Mouse (Mus musculus): ENCODE data around the gene Etv6.

DNA sequence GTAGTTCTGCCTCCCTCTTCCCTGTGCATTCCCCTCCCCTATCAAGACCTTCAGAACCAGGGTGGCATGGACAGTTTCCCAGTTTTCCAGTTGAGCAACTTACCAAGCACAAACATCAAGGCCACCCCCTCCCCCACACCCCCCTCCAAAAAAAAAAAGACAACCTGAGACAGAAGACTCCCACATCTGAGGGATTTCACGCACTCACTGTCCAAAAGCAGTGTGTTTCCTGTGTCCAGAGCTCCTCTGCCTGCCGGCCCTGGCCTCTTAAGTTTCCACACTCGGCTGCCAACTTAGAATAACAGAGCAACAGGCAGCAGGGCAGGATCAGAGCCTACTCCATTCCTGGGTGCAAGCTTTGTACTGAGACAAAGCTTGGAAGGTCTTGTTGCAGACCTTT lies 207.6 kb downstream of the Etv6 start:
- TF ChIP-seq CTCF (IDR thresholded peaks at IDR 0.05; ENCODE audit: low read depth, low read length) (no peak), POLR2A (IDR thresholded peaks at IDR 0.05; ENCODE audit: extremely low read depth, insufficient read depth, low read length) (no peak)
